26 mouse cellular contexts compared by ENCODE assay signal in the genomic region with DNA sequence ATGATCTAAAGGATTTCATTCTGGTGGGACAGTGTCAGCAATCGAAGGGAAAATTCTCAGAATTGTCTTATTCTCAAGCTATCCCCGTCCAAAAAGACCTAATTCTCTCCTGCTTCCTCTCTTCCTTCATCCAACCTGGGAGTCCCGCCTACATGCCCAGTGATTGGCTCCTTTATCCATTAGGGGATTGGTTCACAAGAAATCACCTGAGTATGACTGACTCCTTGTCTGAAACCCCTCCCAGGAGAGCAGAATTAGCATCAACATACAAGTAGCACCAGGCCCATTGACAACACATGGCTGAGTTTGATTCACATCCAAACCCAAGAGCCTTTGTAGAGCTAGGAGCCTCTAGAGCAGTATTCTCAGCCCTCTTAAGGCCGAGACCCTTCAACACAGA.
A peak's percentile ranks its signal among the peaks of the same experiment; 100 is the strongest.
DNase-seq lines count a peak whose midpoint lies in the region; ATAC-seq and TF ChIP-seq lines count a peak whose summit lies in the region.
"Had no signal": no experiment of that assay in that cellular context is flagged by ENCODE, and none has a peak within 500 bp of the region (broad histone marks: within the 10 kb centered on the region; RNA-seq: fewer than 3 reads in every experiment).

No protein-coding gene starts in this region.

- dilution Hi-C loops in CH12.LX (cut with MboI; ENCODE audit: extremely low pct_ligation_motif_present, extremely low pct_unique_long_range_greater_than_20kb, low sequenced_read_pairs): no loop called here

- WGBS in intestine, embryonic 16.5 days: 80% methylated on average over 4 of the region's 4 CpGs
- WGBS in midbrain, embryonic 11.5 days: 80% methylated on average over 4 of the region's 4 CpGs

- peak; percentile 52 for DNase-seq in heart, adult 11 months
- no peak for DNase-seq in heart, postnatal 4 days
- DNase-seq in CH12.LX (ENCODE audit: extremely low read depth): peak; percentile 48
- DNase-seq in ES-E14 (ENCODE audit: low read depth, low spot score): peak; percentile 35
- DNase-seq in R1 (ENCODE audit: low read depth, low spot score): peak; percentile 87
- DNase-seq in ovary, postnatal 36 days (ENCODE audit: low spot score): no peak
- DNase-seq in midbrain, embryonic 11.5 days (ENCODE audit: low spot score, missing footprints): no peak
- DNase-seq: adrenal gland, adult 2 months; adrenal gland, postnatal 10 days; adrenal gland, postnatal 25 days; cerebellum, adult 11 months; cerebellum, adult 18-20 months; cerebellum, adult 8-10 months; cerebellum, adult 9-11 months; cerebellum, postnatal 14 days; cerebellum, postnatal 36 days; embryo, embryonic 11 days had no signal

- H3K9ac ChIP-seq in CH12.LX (ENCODE audit: insufficient read depth, low read depth) (no peak overlapping the region), ES-E14 (ENCODE audit: insufficient read depth, low read depth, low read length, poor library complexity, severe bottlenecking) (no peak overlapping the region)
- H3K9ac ChIP-seq in intestine, embryonic 16.5 days (ENCODE audit: low read depth, low read length): no peak overlapping the region
- H3K9ac ChIP-seq in midbrain, embryonic 11.5 days (ENCODE audit: low read length): no peak overlapping the region
- H3K9ac ChIP-seq: embryonic facial prominence, embryonic 13.5 days; embryonic facial prominence, embryonic 15.5 days; forebrain, embryonic 12.5 days had no signal

- TF ChIP-seq RAD21 in CH12.LX (IDR thresholded peaks at IDR 0.05; ENCODE audit: low read depth, low read length): no peak

- H3K27me3 ChIP-seq in CH12.LX (replicated peaks): no peaks in the 10 kb centered on the region
- H3K27me3 ChIP-seq in intestine, embryonic 16.5 days (replicated peaks; ENCODE audit: control insufficient read depth, insufficient read depth, low read length): no peaks in the 10 kb centered on the region
- no peaks in the 10 kb centered on the region for H3K27me3 ChIP-seq in midbrain, embryonic 11.5 days (ENCODE audit: control insufficient read depth, insufficient read depth, low read length)
- H3K27me3 ChIP-seq: embryonic facial prominence, embryonic 13.5 days; embryonic facial prominence, embryonic 15.5 days; forebrain, embryonic 12.5 days had no signal

- TF ChIP-seq CTCF in CH12.LX (conservative IDR thresholded peaks at IDR 0.05 in 1 of 2, IDR thresholded peaks at IDR 0.05 in 1 of 2; ENCODE audit: low read depth in 2 of 2, low read length in 2 of 2): no peak

- H3K4me2 ChIP-seq in CH12.LX (ENCODE audit: insufficient read depth, low read depth, poor library complexity, severe bottlenecking): no peak overlapping the region
- no peak overlapping the region for H3K4me2 ChIP-seq in intestine, embryonic 16.5 days (ENCODE audit: low read depth, low read length)
- no peak overlapping the region for H3K4me2 ChIP-seq in midbrain, embryonic 11.5 days
- H3K4me2 ChIP-seq: embryonic facial prominence, embryonic 13.5 days; embryonic facial prominence, embryonic 15.5 days; forebrain, embryonic 12.5 days had no signal

- H3K36me3 ChIP-seq in CH12.LX (replicated peaks in 1 of 2; ENCODE audit: control insufficient read depth in 1 of 2, insufficient read depth in 1 of 2, low read length in 1 of 2): no peaks in the 10 kb centered on the region
- no peaks in the 10 kb centered on the region for H3K36me3 ChIP-seq in ES-E14 (ENCODE audit: control insufficient read depth, insufficient read depth, low read length, poor library complexity, severe bottlenecking)
- no peaks in the 10 kb centered on the region for H3K36me3 ChIP-seq in intestine, embryonic 16.5 days (ENCODE audit: control insufficient read depth, insufficient read depth, low read length)
- no peaks in the 10 kb centered on the region for H3K36me3 ChIP-seq in midbrain, embryonic 11.5 days (ENCODE audit: control insufficient read depth, insufficient read depth, low read length)
- H3K36me3 ChIP-seq: embryonic facial prominence, embryonic 13.5 days; embryonic facial prominence, embryonic 15.5 days; forebrain, embryonic 10.5 days; forebrain, embryonic 12.5 days; G1E had no signal

- H3K9me3 ChIP-seq in CH12.LX (replicated peaks; ENCODE audit: low read length) (no peaks in the 10 kb centered on the region), ES-E14 (ENCODE audit: control insufficient read depth, insufficient read depth, low read depth, low read length) (no peaks in the 10 kb centered on the region)
- no peaks in the 10 kb centered on the region for H3K9me3 ChIP-seq in intestine, embryonic 16.5 days (ENCODE audit: control insufficient read depth, low read length)
- no peaks in the 10 kb centered on the region for H3K9me3 ChIP-seq in midbrain, embryonic 11.5 days (ENCODE audit: control insufficient read depth, low read length)
- H3K9me3 ChIP-seq: embryonic facial prominence, embryonic 13.5 days; embryonic facial prominence, embryonic 15.5 days; forebrain, embryonic 12.5 days; G1E had no signal

- no peak overlapping the region for H3K4me3 ChIP-seq in CH12.LX (replicated peaks in 1 of 3; ENCODE audit: low read depth in 2 of 3, low read length in 2 of 3, poor library complexity in 1 of 3)
- no peak overlapping the region for H3K4me3 ChIP-seq in ES-E14 (ENCODE audit: insufficient read depth in 1 of 2, low read depth in 1 of 2, low read length in 2 of 2, poor library complexity in 1 of 2, severe bottlenecking in 1 of 2)
- no peak overlapping the region for H3K4me3 ChIP-seq in intestine, embryonic 16.5 days (ENCODE audit: low read length)
- no peak overlapping the region for H3K4me3 ChIP-seq in midbrain, embryonic 11.5 days (ENCODE audit: low read depth, low read length)
- H3K4me3 ChIP-seq: embryonic facial prominence, embryonic 13.5 days; embryonic facial prominence, embryonic 15.5 days; erythroblast, embryonic 14.5 days; forebrain, embryonic 10.5 days; forebrain, embryonic 12.5 days had no signal

- no peaks in the 10 kb centered on the region for H3K79me2 ChIP-seq in CH12.LX (replicated peaks; ENCODE audit: control insufficient read depth, extremely low read depth, insufficient read depth, poor library complexity, severe bottlenecking)

- TF ChIP-seq POLR2A in CH12.LX (IDR thresholded peaks at IDR 0.05; ENCODE audit: low read depth, low read length): no peak

- in situ Hi-C loops in CH12.LX (cut with MboI; ENCODE audit: low pct_ligation_motif_present, low pct_unique_long_range_greater_than_20kb, low sequenced_read_pairs): no loop called here
- in situ Hi-C loops in ES-E14 (cut with MboI; ENCODE audit: low sequenced_read_pairs in 2 of 2, unreplicated experiment in 2 of 2): no loop called here

- H3K4me1 ChIP-seq in CH12.LX (ENCODE audit: control insufficient read depth in 1 of 2, insufficient read depth in 2 of 2) (peaks cover 0 to 27% of the 10 kb centered on the region in 2 experiments; a peak in 2 of 4 replicates), ES-E14 (ENCODE audit: control insufficient read depth in 2 of 2, insufficient read depth in 2 of 2, low read length in 2 of 2, poor library complexity in 1 of 2) (peaks cover 3 to 8% of the 10 kb centered on the region in 2 experiments; a peak in 3 of 4 replicates)
- H3K4me1 ChIP-seq in intestine, embryonic 16.5 days (ENCODE audit: control insufficient read depth, insufficient read depth, low read length): peaks cover 6% of the 10 kb centered on the region; the same call in 1 of the 2 replicates
- H3K4me1 ChIP-seq in midbrain, embryonic 11.5 days (ENCODE audit: control insufficient read depth, insufficient read depth, low read length): no peaks in the 10 kb centered on the region

- H3K27ac ChIP-seq in CH12.LX (ENCODE audit: insufficient read depth, low read depth) (no peak overlapping the region), ES-E14 (ENCODE audit: insufficient read depth, low read depth, low read length, poor library complexity, severe bottlenecking) (no peak overlapping the region)
- H3K27ac ChIP-seq in intestine, embryonic 16.5 days (ENCODE audit: low read length): no peak overlapping the region
- H3K27ac ChIP-seq in midbrain, embryonic 11.5 days (ENCODE audit: low read depth, low read length): no peak overlapping the region
- H3K27ac ChIP-seq: embryonic facial prominence, embryonic 13.5 days; embryonic facial prominence, embryonic 15.5 days; forebrain, embryonic 10.5 days; forebrain, embryonic 12.5 days had no signal

- TF ChIP-seq EP300 in CH12.LX (IDR thresholded peaks at IDR 0.05; ENCODE audit: low read length): no peak

- ATAC-seq in intestine, embryonic 16.5 days: no peak
- ATAC-seq in midbrain, embryonic 11.5 days (ENCODE audit: low FRiP score): no peak
- ATAC-seq: forebrain, embryonic 14.5 days; forebrain, embryonic 16.5 days had no signal

TF ChIP-seq in CH12.LX, 34 proteins besides CTCF, POLR2A, EP300 and RAD21:
- TF ChIP-seq POLR2AphosphoS2 (IDR thresholded peaks at IDR 0.05; ENCODE audit: low read depth, low read length) (no peak), TBP (conservative IDR thresholded peaks at IDR 0.05; ENCODE audit: low read depth, low read length) (0 out of 2 replicates have a peak, but pooled peaks have one; percentile 19)

TF ChIP-seq in ES-E14, 5 proteins besides CTCF, POLR2A, EP300 and RAD21:
- TF ChIP-seq HCFC1 (IDR thresholded peaks at IDR 0.05; ENCODE audit: borderline replicate concordance, insufficient read depth, low read length) (no peak), ZC3H11A (IDR thresholded peaks at IDR 0.05; ENCODE audit: borderline replicate concordance, low read depth, low read length) (no peak), CHD2 (IDR thresholded peaks at IDR 0.05; ENCODE audit: low read depth, low read length) (no peak), ZNF384 (IDR thresholded peaks at IDR 0.05; ENCODE audit: low read depth, low read length) (no peak), MAFK (IDR thresholded peaks at IDR 0.05; ENCODE audit: insufficient read depth, low read depth, low read length) (no peak)

Comparison
In these comparisons a context has a peak if more than half of its experiments do, and no peak if none do; other contexts are left out.
1. DNase-seq: peak in heart, adult 11 months (single experiment), CH12.LX (single experiment), ES-E14 (single experiment) and R1 (single experiment); none in heart, postnatal 4 days (single experiment), ovary, postnatal 36 days (single experiment) and midbrain, embryonic 11.5 days (single experiment).